In genomic region chr12:3396931-3397330, GRCm38 (mm10) we compare ENCODE assay signal across 12 mouse cellular contexts.
"Had no signal": no experiment of that assay in that cellular context is flagged by ENCODE, and none has a peak within 500 bp of the region (broad histone marks: within the 10 kb centered on the region; RNA-seq: fewer than 3 reads in every experiment).

No protein-coding gene starts in this region.

- DNase-seq: lung, adult 18-20 months; lung, embryonic 14.5 days; lung, postnatal 10 days; lung, postnatal 4 days; midbrain, embryonic 14.5 days; retina, postnatal 1 day; right cerebral cortex, postnatal 14 days; spleen, adult 18-20 months; thymus, adult 18-20 months; thymus, postnatal 14 days; thymus, postnatal 36 days had no signal

- ATAC-seq: midbrain, embryonic 16.5 days had no signal
